Mouse (Mus musculus) adrenal gland, adult 8-10 months (tissue): ENCODE measurements at regions not wholly inside any gene's neighbourhood (a gene's known extent, or its start where the extent isn't known, plus 50 kb on each side); places are given as distances from the start of the nearest gene placed in this dataset.

Experiments
- DNase-seq: peaks from one replicate; pipeline ENCODE4 v3.0.0; 2022

- DNase-seq: no peak
Measured at GRCm38 (mm10) chr17:47983286-47983685, 54.8 kb downstream of the 1700122O11Rik start.

- no peak for DNase-seq
Measured at GRCm38 (mm10) chr17:47981556-47982027, 56.5 kb downstream of the 1700122O11Rik start.

- DNase-seq: no peak
Measured at GRCm38 (mm10) chr17:47979266-47979665, 54.8 kb upstream of the Foxp4 start.

- no peak for DNase-seq
Measured at GRCm38 (mm10) chr17:47978404-47979030, 54.1 kb upstream of the Foxp4 start.

- DNase-seq: no peak
Measured at GRCm38 (mm10) chr17:47978001-47978400, 53.6 kb upstream of the Foxp4 start.

GRCm38 (mm10) chr17:47976999-47977357 lies 52.5 kb upstream of the Foxp4 start:
- no peak for DNase-seq

GRCm38 (mm10) chr17:47976061-47976998 lies 51.9 kb upstream of the Foxp4 start:
- peak; percentile 70 for DNase-seq

GRCm38 (mm10) chr17:47975281-47976060 lies 51.0 kb upstream of the Foxp4 start:
- no peak for DNase-seq

GRCm38 (mm10) chr17:47974503-47974902 lies 50.1 kb upstream of the Foxp4 start:
- DNase-seq: no peak
